Mouse (Mus musculus) heart, embryonic 15.5 days (tissue): ENCODE data around the gene Fubp3. TPM values are rescaled to one million over a fixed set of nuclear protein-coding genes. Genes with fewer than 3 reads are reported as not detected.
A peak's percentile ranks its signal among the peaks of the same experiment; 100 is the strongest.

Experiments used
- ATAC-seq: fragments of 200-750 bp; cut with Nextera tagmentation; replicated peaks from 2 replicates; pipeline ENCODE4 v1.8.0; 2017; ENCODE audit warnings: low read depth, moderate TSS enrichment; ENCODE audit not compliant: insufficient number of reproducible peaks, insufficient read depth, low FRiP score
- H3K27ac ChIP-seq: fragments of 300-500 bp; sonication (generic); 2 replicates; pipeline ENCODE4 v1.5.1; 2015; ENCODE audit warnings: mild to moderate bottlenecking, inconsistent platforms
- H3K27me3 ChIP-seq: fragments of 300-500 bp; sonication (generic); 2 replicates; pipeline ENCODE4 v1.6.1; 2015; ENCODE audit warnings: inconsistent platforms
- H3K36me3 ChIP-seq: fragments of 300-500 bp; sonication (generic); 2 replicates; pipeline ENCODE4 v1.6.1; 2015; ENCODE audit warnings: mild to moderate bottlenecking, inconsistent platforms
- H3K4me1 ChIP-seq: fragments of 300-500 bp; sonication (generic); replicated peaks from 2 replicates; pipeline ENCODE4 v1.6.1; 2015; ENCODE audit warnings: inconsistent platforms
- H3K4me2 ChIP-seq: fragments of 300-500 bp; sonication (generic); 2 replicates; pipeline ENCODE4 v1.6.1; 2015; ENCODE audit warnings: inconsistent platforms, mild to moderate bottlenecking, moderate library complexity
- H3K4me3 ChIP-seq: fragments of 300-500 bp; sonication (generic); 2 replicates; pipeline ENCODE4 v1.5.1; 2015; ENCODE audit warnings: mild to moderate bottlenecking, inconsistent platforms
- H3K9ac ChIP-seq: fragments of 300-500 bp; sonication (generic); 2 replicates; pipeline ENCODE4 v1.6.1; 2015; ENCODE audit warnings: mild to moderate bottlenecking, inconsistent platforms
- H3K9me3 ChIP-seq: fragments of 300-500 bp; sonication (generic); replicated peaks from 2 replicates; pipeline ENCODE4 v1.6.1; 2016; ENCODE audit warnings: inconsistent platforms
- WGBS: fragments of 180-500 bp; shearing (Covaris S2); methylation state at CpG from one replicate; pipeline ENCODE4 v1.1.7; 2015; ENCODE audit warnings: mixed read lengths; 5-methylcytosine and 5-hydroxymethylcytosine counted together
- polyA plus RNA-seq: library from polyadenylated mRNA; unstranded; fragments of >200 nt; fragmentation: Nextera tagmentation; extraction: Ambion mirVana; gene quantifications from 2 replicates; pipeline ENCODE4 v1.2.1, GENCODE M21; 2015

Gene Fubp3
- polyA plus RNA-seq, 1 experiment from 2014 or later, result 43.1 TPM

DNA sequence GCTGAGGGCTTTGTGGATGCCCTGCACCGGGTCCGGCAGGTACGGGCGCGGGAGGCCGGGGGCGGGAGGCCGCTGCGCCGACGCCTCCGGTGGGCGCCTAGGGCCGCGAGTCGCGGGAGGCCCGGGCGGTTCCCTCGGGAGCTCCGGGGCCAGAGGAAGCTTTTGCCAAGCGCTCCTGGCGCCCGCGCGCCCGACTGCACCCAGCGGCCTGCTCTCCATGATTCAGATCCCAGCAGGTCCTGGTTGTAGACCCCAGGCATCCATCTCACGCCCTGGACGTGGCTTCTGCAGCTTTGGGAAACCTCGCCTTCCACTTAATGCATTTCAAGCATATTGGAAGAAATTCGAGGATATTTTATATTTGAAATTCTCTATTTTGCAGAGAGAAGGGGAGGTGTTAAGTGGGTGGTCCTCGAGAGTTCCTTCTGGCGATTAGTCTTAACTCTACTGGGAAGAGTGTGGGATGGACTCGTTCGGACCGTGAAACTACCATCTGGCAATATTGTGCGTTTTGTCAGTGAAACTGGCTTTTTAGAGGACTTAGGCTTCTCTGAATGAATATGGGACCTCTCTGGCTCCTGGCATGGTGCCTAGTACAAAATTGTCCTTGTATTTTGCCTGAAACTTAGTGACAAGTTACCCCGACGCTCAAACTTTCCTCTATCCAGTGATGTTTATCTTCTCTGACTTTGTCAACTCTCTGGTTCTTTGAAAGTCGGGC, 624 bp downstream of the Fubp3 start:
- ATAC-seq, result no peak
- Histone ChIP-seq H3K4me1 (peaks cover 16% of the 10 kb centered on the region), H3K4me2 (peak overlapping the region; percentile 74), H3K4me3 (peak overlapping the region; percentile 78), H3K9me3 (no peaks in the 10 kb centered on the region), H3K9ac (peak overlapping the region; percentile 90), H3K36me3 (peaks cover 4% of the 10 kb centered on the region; the same call in 1 of the 2 replicates), H3K27me3 (no peaks in the 10 kb centered on the region), H3K27ac (peak overlapping the region; percentile 85)
- 2% methylated on average over 39 of the region's 41 CpGs for WGBS

DNA sequence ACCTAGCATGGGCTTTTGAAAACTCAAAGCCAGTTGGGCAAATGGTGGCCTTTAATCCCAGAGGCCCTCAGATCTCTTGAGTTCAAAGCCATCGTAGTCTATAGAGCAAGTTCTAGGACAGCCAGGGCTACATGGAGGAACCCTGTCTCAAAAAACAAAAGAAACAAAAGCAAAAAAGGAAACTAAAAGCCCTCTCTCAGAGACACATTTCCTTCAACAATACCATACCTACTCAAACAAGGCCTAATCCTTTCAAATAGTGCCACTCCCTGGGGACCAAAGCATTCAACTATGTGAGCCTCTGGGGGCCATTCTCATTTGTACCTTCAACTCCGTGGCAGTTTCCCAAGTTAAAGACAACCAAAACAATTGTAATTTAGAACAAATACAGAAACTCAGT, 9.2 kb downstream of the Fubp3 start:
- WGBS, result 86% methylated on average over 2 of the region's 2 CpGs
- Histone ChIP-seq H3K4me1 (0 out of 2 replicates have a peak, but pooled peaks cover 4% of the 10 kb centered on the region), H3K9ac (no peak overlapping the region), H3K27me3 (no peaks in the 10 kb centered on the region), H3K4me3 (no peak overlapping the region), H3K36me3 (peaks cover 33% of the 10 kb centered on the region), H3K27ac (no peak overlapping the region), H3K9me3 (no peaks in the 10 kb centered on the region), H3K4me2 (no peak overlapping the region)
- ATAC-seq, result no peak

GRCm38 (mm10) chr2:31591799-31592484, 19.5 kb downstream of the Fubp3 start:
- Histone ChIP-seq H3K9ac (no peak overlapping the region), H3K27ac (no peak overlapping the region), H3K36me3 (peaks cover 22% of the 10 kb centered on the region), H3K27me3 (no peaks in the 10 kb centered on the region), H3K4me3 (no peak overlapping the region), H3K4me1 (peaks cover 15% of the 10 kb centered on the region; the same call in 1 of the 2 replicates), H3K9me3 (no peaks in the 10 kb centered on the region), H3K4me2 (no peak overlapping the region)
- no peak for ATAC-seq
- WGBS, result 70% methylated on average over 9 of the region's 9 CpGs

DNA sequence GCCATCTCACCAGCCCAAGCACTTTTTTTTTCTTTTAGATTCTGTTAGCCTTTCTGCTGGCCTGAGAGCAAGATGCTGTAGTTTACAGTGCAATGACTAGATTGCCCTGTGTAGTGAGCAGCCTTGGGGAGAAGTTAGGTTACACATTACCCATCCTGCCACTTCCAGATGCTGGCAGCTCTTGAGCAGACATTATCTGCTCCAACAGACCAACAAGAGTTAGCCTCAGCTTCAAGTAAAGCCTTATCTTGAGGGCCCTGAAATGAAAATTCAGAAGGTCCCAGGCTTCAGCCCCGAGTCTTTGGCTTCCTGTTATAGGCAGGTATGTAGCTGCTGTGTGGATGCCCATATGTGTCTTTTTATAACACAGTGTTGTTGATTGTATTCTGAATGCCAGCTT, 35.1 kb downstream of the Fubp3 start:
- Histone ChIP-seq H3K4me3 (no peak overlapping the region), H3K27ac (no peak overlapping the region), H3K4me2 (no peak overlapping the region), H3K9me3 (no peaks in the 10 kb centered on the region), H3K27me3 (no peaks in the 10 kb centered on the region), H3K36me3 (peaks cover 79% of the 10 kb centered on the region), H3K9ac (no peak overlapping the region), H3K4me1 (no peaks in the 10 kb centered on the region)
- no peak for ATAC-seq
- 82% methylated on average over 1 of the region's 1 CpGs for whole genome bisulfite sequencing

DNA sequence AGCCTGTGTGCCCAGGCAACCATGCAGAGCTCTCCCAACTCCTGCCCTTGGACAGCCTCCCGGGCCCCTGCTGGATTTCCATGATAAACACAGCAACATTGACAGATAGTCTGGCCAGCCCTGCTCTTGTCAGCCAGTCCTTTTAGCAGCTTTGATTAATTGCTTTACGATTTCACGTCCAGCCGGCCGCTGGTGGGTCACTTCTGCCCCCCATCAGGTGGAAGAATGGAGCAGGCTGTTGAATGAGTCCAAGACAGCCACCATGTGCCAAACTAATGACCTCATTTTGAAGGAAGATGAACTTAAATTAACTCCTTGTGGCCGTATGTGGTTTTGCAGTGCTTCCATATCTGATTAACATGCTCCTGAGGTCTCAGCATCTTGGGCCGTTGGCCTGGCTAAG, 37.4 kb downstream of the Fubp3 start:
- 34% methylated on average over 7 of the region's 7 CpGs for WGBS
- H3K36me3 ChIP-seq, result peaks cover 87% of the 10 kb centered on the region
- no peaks in the 10 kb centered on the region for H3K9me3 ChIP-seq
- H3K4me1 ChIP-seq, result no peaks in the 10 kb centered on the region
- H3K4me2 ChIP-seq, result no peak overlapping the region
- no peak overlapping the region for H3K4me3 ChIP-seq
- no peak for ATAC-seq
- H3K27ac ChIP-seq, result no peak overlapping the region
- H3K27me3 ChIP-seq, result no peaks in the 10 kb centered on the region
- no peak overlapping the region for H3K9ac ChIP-seq

DNA sequence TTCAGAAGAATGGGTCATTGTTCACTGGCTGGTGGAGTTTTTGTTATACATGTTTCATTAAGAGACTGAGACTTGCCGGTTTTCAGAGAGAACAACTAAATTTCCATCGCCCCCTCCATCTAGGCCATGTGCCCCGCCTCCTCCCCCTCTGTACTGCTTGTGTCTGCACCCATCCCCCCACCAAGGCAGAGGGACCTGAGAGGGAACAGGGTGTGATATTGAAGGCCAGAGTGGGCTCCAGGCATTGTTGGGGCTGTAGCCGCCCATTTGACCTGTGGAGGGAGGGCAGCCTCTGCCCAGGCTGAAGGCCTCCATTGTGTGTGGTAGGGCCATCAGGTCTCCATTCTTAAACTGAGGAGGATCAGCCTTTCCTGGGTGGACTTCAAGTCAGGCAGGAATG, 38.5 kb downstream of the Fubp3 start:
- 84% methylated on average over 4 of the region's 4 CpGs for WGBS

DNA sequence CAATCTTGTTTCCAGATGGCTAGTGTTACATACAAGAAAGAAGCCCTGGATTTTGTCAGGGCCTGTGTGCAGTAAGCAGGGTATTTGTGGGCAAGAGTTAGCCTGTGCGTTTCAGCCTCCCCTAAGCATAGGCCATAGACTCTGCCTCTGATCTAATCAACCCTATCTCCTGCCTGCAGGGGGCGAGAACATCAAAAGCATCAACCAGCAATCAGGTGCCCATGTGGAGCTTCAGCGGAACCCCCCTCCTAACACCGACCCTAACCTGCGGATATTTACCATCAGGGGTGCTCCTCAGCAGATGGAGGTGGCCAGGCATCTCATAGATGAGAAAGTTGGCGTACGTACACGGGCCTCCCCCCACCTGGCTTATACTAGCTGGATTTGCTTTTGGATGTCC, 38.9 kb downstream of the Fubp3 start:
- Histone ChIP-seq H3K36me3 (peaks cover 82% of the 10 kb centered on the region), H3K4me3 (no peak overlapping the region), H3K4me1 (no peaks in the 10 kb centered on the region), H3K4me2 (no peak overlapping the region), H3K9ac (no peak overlapping the region), H3K27me3 (no peaks in the 10 kb centered on the region), H3K9me3 (no peaks in the 10 kb centered on the region), H3K27ac (no peak overlapping the region)
- no peak for ATAC-seq
- 86% methylated on average over 8 of the region's 8 CpGs for WGBS

More for the DNA sequence above, 38.5 kb downstream of the Fubp3 start:
- H3K4me3 ChIP-seq, result no peak overlapping the region
- H3K4me1 ChIP-seq, result no peaks in the 10 kb centered on the region
- ATAC-seq, result no peak
- H3K9me3 ChIP-seq, result no peaks in the 10 kb centered on the region
- no peak overlapping the region for H3K9ac ChIP-seq
- H3K27ac ChIP-seq, result no peak overlapping the region
- peaks cover 85% of the 10 kb centered on the region for H3K36me3 ChIP-seq
- no peaks in the 10 kb centered on the region for H3K27me3 ChIP-seq
- no peak overlapping the region for H3K4me2 ChIP-seq

DNA sequence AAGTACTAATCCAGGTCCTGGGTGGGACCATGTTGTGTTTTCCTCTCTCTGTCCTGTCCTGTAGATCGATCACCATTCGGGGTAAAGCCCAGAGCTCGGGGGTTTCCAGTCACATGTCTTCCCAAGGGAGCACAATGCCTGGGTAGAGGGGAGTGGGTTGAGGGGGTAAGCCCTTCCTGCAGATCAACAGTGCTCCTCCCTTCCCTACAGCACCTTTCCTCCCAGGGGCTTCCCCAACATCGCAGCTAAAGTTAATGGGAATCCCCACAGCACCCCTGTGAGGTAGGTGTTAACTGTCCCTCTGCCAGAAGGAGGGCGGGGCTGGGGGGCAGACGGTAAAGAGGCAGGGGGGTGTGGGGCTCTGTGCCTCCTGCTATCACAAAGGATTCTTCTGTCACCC, 40.2 kb downstream of the Fubp3 start:
- no peak overlapping the region for H3K27ac ChIP-seq
- no peak for ATAC-seq
- H3K9me3 ChIP-seq, result no peaks in the 10 kb centered on the region
- no peaks in the 10 kb centered on the region for H3K4me1 ChIP-seq
- H3K27me3 ChIP-seq, result no peaks in the 10 kb centered on the region
- H3K4me3 ChIP-seq, result no peak overlapping the region
- no peak overlapping the region for H3K4me2 ChIP-seq
- 74% methylated on average over 6 of the region's 6 CpGs for WGBS
- H3K36me3 ChIP-seq, result peaks cover 79% of the 10 kb centered on the region
- H3K9ac ChIP-seq, result no peak overlapping the region

GRCm38 (mm10) chr2:31613781-31614180, 41.3 kb downstream of the Fubp3 start:
- 84% methylated on average over 7 of the region's 7 CpGs for whole genome bisulfite sequencing
- H3K4me3 ChIP-seq, result no peak overlapping the region

DNA sequence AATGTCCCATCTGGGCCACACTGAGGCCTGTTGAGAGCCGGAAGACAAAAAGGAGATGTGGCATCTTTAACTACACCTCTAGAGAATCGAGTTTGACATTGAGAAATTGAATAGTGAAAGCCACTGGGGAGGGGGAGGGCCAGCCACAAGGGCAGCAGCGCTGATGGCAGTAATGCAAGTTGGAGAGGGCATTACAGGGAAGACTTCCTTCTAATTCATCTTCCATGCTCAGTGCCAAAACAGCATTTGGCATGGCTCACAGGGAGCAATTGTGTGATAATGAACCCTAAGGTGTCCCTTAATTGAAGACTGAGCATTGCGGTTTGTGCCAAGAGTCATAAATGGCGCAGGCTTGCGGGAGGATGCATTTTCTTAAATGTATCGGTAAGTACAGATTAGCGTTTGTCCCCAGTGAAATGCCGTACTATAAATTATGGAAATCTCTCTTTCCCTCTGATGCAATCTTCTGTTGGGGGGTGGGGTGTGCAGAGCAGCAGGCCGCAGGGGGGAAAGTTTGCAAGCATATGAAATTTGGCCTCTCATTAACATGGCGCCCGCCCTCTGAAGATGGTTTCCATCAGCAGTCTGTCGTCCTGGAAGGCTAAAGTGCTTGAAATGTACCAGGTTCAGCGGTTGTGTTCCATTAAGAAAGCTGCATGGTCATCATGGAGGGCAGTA, 46.2 kb downstream of the Fubp3 start:
- Histone ChIP-seq H3K27me3 (no peaks in the 10 kb centered on the region), H3K9me3 (no peaks in the 10 kb centered on the region), H3K36me3 (peaks cover 28% of the 10 kb centered on the region), H3K9ac (no peak overlapping the region), H3K4me3 (no peak overlapping the region), H3K4me1 (no peaks in the 10 kb centered on the region), H3K27ac (no peak overlapping the region), H3K4me2 (no peak overlapping the region)
- ATAC-seq, result no peak
- WGBS, result 86% methylated on average over 14 of the region's 14 CpGs

More at GRCm38 (mm10) chr2:31613781-31614180, 41.3 kb downstream of the Fubp3 start:
- no peaks in the 10 kb centered on the region for H3K4me1 ChIP-seq
- H3K9ac ChIP-seq, result no peak overlapping the region
- H3K36me3 ChIP-seq, result peaks cover 72% of the 10 kb centered on the region
- no peaks in the 10 kb centered on the region for H3K9me3 ChIP-seq
- no peaks in the 10 kb centered on the region for H3K27me3 ChIP-seq
- no peak overlapping the region for H3K4me2 ChIP-seq
- ATAC-seq, result no peak
- H3K27ac ChIP-seq, result no peak overlapping the region

- Histone ChIP-seq H3K9ac (no peak overlapping the region), H3K27me3 (no peaks in the 10 kb centered on the region), H3K27ac (no peak overlapping the region), H3K9me3 (no peaks in the 10 kb centered on the region), H3K4me1 (no peaks in the 10 kb centered on the region), H3K4me2 (no peak overlapping the region), H3K4me3 (no peak overlapping the region), H3K36me3 (peaks cover 25% of the 10 kb centered on the region)
- 83% methylated on average over 6 of the region's 6 CpGs for WGBS
- ATAC-seq, result no peak
Measured at GRCm38 (mm10) chr2:31619208-31619607, 46.8 kb downstream of the Fubp3 start.
